Mouse (Mus musculus): ENCODE measurements around the gene Rfx3. TPM values are rescaled to one million over a fixed set of nuclear protein-coding genes. Genes with fewer than 3 reads are reported as not detected.

Rfx3 gene
- polyA plus RNA-seq, 1 experiment from 2014 or later, result 4.1 TPM

- Histone ChIP-seq H3K9ac (replicated peaks; ENCODE audit: low read depth) (no peak overlapping the region), H3K4me1 (ENCODE audit: insufficient read depth, low read depth, low read length) (no peaks in the 10 kb centered on the region), H3K27ac (ENCODE audit: low read length) (no peak overlapping the region), H3K27me3 (replicated peaks; ENCODE audit: insufficient read depth, low read length) (no peaks in the 10 kb centered on the region), H3K9me3 (ENCODE audit: low read length) (no peaks in the 10 kb centered on the region), H3K36me3 (ENCODE audit: insufficient read depth, low read length) (no peaks in the 10 kb centered on the region), H3K4me2 (replicated peaks; ENCODE audit: low read depth, low read length) (no peak overlapping the region), H3K4me3 (ENCODE audit: low read depth, low read length) (no peak overlapping the region)
- ATAC-seq, result peak; percentile 19; the same call in 1 of the 2 replicates
- peak; percentile 33 for DNase-seq (ENCODE audit: low spot score)
- 0 out of 2 replicates have a peak, but pooled peaks have one; percentile 11 for TF ChIP-seq EP300 (IDR thresholded peaks at IDR 0.05)
- TF ChIP-seq CTCF (IDR thresholded peaks at IDR 0.05), result no peak
- 69% methylated on average over 8 of the region's 8 CpGs for WGBS
Measured at GRCm38 (mm10) chr19:27770716-27771265, 240.2 kb downstream of the Rfx3 start.

DNA sequence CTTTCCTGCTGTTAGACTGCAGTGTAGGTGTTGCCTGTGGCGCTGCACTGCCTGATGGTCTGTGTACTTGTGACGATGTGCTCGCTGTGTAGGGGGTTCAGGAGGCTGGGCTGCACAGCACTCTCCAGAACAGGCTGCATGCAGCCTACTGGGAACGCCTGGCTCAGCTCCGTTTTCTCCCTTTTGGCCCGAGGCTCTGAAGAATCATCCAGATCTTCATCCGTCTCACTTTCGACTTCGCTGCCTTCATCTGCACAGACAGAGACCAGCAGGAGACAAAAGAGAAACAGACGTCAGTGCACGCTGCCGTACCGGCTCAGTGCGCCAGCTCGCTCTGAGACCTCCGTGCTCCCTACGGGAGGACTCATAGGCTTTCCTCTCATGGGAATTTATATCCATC is 242.5 kb downstream of the Rfx3 start:
- Histone ChIP-seq H3K9ac (replicated peaks; ENCODE audit: low read depth) (no peak overlapping the region), H3K27me3 (replicated peaks; ENCODE audit: insufficient read depth, low read length) (no peaks in the 10 kb centered on the region), H3K4me1 (ENCODE audit: insufficient read depth, low read depth, low read length) (no peaks in the 10 kb centered on the region), H3K4me2 (replicated peaks; ENCODE audit: low read depth, low read length) (no peak overlapping the region), H3K36me3 (ENCODE audit: insufficient read depth, low read length) (no peaks in the 10 kb centered on the region), H3K27ac (ENCODE audit: low read length) (no peak overlapping the region), H3K9me3 (ENCODE audit: low read length) (no peaks in the 10 kb centered on the region), H3K4me3 (ENCODE audit: low read depth, low read length) (no peak overlapping the region)
- WGBS, result 85% methylated on average over 17 of the region's 17 CpGs
- TF ChIP-seq EP300 (IDR thresholded peaks at IDR 0.05), result no peak
- no peak for TF ChIP-seq CTCF (IDR thresholded peaks at IDR 0.05)
- DNase-seq (ENCODE audit: low spot score) (no peak), ATAC-seq (no peak)

DNA sequence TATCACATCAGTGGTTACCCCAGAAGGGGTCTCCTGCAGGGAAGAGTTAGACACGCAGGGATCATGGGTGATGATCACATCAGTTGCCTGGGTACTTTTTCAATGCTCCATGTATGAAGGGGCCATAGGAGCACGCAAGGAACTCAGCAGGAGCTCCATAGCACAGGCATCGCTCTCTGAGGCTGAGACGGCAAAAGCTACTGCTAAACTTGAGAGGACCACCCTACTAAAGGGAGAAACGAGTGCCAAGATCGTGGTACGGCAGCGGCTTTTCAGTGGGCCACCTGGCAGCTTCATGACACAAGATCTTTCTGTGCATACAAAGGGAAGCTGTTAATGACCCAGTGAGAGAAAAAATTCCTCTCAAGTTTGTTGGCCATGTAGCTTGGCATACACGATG is 250.7 kb downstream of the Rfx3 start:
- TF ChIP-seq EP300 (IDR thresholded peaks at IDR 0.05), result no peak
- TF ChIP-seq CTCF (IDR thresholded peaks at IDR 0.05), result no peak
- H3K9me3 ChIP-seq (ENCODE audit: low read length), result no peaks in the 10 kb centered on the region
- H3K4me2 ChIP-seq (replicated peaks; ENCODE audit: low read depth, low read length), result no peak overlapping the region
- H3K27me3 ChIP-seq (replicated peaks; ENCODE audit: insufficient read depth, low read length), result no peaks in the 10 kb centered on the region
- H3K4me3 ChIP-seq (ENCODE audit: low read depth, low read length), result no peak overlapping the region
- no peak overlapping the region for H3K27ac ChIP-seq (ENCODE audit: low read length)
- no peaks in the 10 kb centered on the region for H3K36me3 ChIP-seq (ENCODE audit: insufficient read depth, low read length)
- no peaks in the 10 kb centered on the region for H3K4me1 ChIP-seq (ENCODE audit: insufficient read depth, low read depth, low read length)
- WGBS, result 86% methylated on average over 9 of the region's 9 CpGs
- no peak overlapping the region for H3K9ac ChIP-seq (replicated peaks; ENCODE audit: low read depth)
- ATAC-seq, result no peak
- DNase-seq (ENCODE audit: low spot score), result no peak

DNA sequence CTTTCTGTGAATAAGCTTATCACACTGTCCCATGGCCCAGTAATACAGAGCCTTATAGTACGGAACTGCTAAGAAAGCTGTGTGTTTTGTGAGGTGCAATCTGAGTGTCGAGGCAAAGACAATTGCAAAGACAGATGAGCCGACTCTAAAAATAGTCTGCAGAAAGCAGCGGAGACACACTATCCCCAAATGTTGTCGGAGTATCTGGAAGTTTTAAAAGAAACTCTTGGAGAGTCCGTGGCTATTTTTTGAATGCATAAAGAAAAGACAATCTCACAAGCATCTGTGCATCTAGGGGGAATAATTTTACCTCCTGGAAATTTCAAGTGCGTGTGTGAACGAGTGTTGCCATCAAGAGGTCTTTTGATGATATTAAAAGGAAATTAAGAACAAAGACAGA is 251.6 kb downstream of the Rfx3 start:
- Histone ChIP-seq H3K27me3 (replicated peaks; ENCODE audit: insufficient read depth, low read length) (no peaks in the 10 kb centered on the region), H3K9me3 (ENCODE audit: low read length) (no peaks in the 10 kb centered on the region), H3K4me2 (replicated peaks; ENCODE audit: low read depth, low read length) (no peak overlapping the region), H3K27ac (ENCODE audit: low read length) (no peak overlapping the region), H3K4me1 (ENCODE audit: insufficient read depth, low read depth, low read length) (no peaks in the 10 kb centered on the region), H3K9ac (replicated peaks; ENCODE audit: low read depth) (no peak overlapping the region), H3K36me3 (ENCODE audit: insufficient read depth, low read length) (no peaks in the 10 kb centered on the region), H3K4me3 (ENCODE audit: low read depth, low read length) (no peak overlapping the region)
- TF ChIP-seq CTCF (IDR thresholded peaks at IDR 0.05) (no peak), EP300 (IDR thresholded peaks at IDR 0.05) (no peak)
- ATAC-seq (no peak), DNase-seq (ENCODE audit: low spot score) (no peak)
- WGBS, result 75% methylated on average over 8 of the region's 8 CpGs

DNA sequence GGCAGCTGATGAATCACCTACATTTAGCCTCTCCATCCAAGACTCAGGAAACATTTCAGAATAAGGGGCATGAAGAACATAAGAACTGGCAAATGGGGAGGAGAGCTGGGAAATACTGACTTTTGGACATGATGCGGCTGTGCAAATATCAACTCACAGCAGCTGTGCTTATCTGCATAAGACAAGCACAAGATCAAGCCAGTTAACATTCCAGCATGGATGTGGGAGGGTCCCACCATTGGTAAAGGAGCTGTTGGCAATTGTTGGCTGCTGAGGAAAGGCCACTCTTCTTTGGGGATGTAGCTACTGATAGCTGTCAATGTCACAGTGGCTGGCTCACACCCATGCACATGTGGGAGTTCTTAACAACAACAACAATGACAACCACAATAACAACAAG is 263.7 kb downstream of the Rfx3 start:
- H3K4me1 ChIP-seq (ENCODE audit: insufficient read depth, low read depth, low read length), result no peaks in the 10 kb centered on the region
- no peaks in the 10 kb centered on the region for H3K27me3 ChIP-seq (replicated peaks; ENCODE audit: insufficient read depth, low read length)
- H3K9ac ChIP-seq (replicated peaks; ENCODE audit: low read depth), result no peak overlapping the region
- H3K9me3 ChIP-seq (ENCODE audit: low read length), result no peaks in the 10 kb centered on the region
- ATAC-seq (no peak), DNase-seq (ENCODE audit: low spot score) (no peak)
- 73% methylated on average over 1 of the region's 1 CpGs for WGBS
- no peaks in the 10 kb centered on the region for H3K36me3 ChIP-seq (ENCODE audit: insufficient read depth, low read length)
- no peak for TF ChIP-seq CTCF (IDR thresholded peaks at IDR 0.05)
- TF ChIP-seq EP300 (IDR thresholded peaks at IDR 0.05), result no peak
- H3K4me2 ChIP-seq (replicated peaks; ENCODE audit: low read depth, low read length), result no peak overlapping the region
- no peak overlapping the region for H3K4me3 ChIP-seq (ENCODE audit: low read depth, low read length)
- H3K27ac ChIP-seq (ENCODE audit: low read length), result no peak overlapping the region

DNA sequence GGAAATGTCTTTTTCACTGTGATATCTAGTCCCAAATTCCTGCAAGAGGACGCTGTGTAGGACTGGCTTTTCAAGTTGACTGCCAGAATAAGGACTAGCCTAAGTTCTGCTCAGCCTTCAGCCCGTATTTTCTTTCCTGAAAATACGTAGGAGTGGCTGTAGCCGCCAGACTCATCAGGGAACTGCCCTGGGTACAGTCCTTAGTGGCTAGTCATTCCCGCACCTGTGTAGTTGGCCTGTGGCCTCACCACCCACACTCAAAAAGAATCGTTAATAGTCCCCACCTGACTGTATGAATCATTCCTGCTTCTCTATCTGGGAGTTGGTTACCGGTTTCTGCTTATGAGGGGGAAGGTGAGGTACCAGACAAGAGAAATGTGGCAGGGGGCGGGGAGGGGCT is 272.1 kb downstream of the Rfx3 start:
- no peaks in the 10 kb centered on the region for H3K4me1 ChIP-seq (ENCODE audit: insufficient read depth, low read depth, low read length)
- no peak overlapping the region for H3K4me3 ChIP-seq (ENCODE audit: low read depth, low read length)
- ATAC-seq (no peak), DNase-seq (ENCODE audit: low spot score) (no peak)
- TF ChIP-seq CTCF (IDR thresholded peaks at IDR 0.05), result no peak
- no peaks in the 10 kb centered on the region for H3K27me3 ChIP-seq (replicated peaks; ENCODE audit: insufficient read depth, low read length)
- H3K36me3 ChIP-seq (ENCODE audit: insufficient read depth, low read length), result no peaks in the 10 kb centered on the region
- no peak overlapping the region for H3K4me2 ChIP-seq (replicated peaks; ENCODE audit: low read depth, low read length)
- no peaks in the 10 kb centered on the region for H3K9me3 ChIP-seq (ENCODE audit: low read length)
- no peak overlapping the region for H3K9ac ChIP-seq (replicated peaks; ENCODE audit: low read depth)
- H3K27ac ChIP-seq (ENCODE audit: low read length), result no peak overlapping the region
- WGBS, result 65% methylated on average over 8 of the region's 8 CpGs

DNA sequence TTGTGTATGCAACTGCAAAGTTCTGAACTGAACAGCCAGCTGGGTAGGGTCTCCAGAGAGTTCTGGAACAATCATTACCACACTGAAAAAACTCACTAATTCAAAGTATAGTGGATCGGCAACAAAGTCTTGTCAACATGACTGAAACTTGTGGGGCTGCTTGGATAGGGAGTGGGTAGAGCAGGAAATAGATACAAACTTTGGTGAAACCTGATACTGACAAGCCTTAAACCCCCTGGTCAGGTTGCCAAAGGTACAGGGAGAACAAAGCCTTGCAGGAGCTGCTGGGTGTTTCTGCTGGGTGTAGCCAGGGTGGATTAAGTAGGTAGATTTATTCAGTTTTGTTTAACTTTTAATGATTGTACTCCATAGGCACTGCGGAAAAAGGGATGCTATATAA is 274.4 kb downstream of the Rfx3 start:
- DNase-seq (ENCODE audit: low spot score) (no peak), ATAC-seq (no peak)
- TF ChIP-seq CTCF (IDR thresholded peaks at IDR 0.05), result no peak
- no peak for TF ChIP-seq EP300 (IDR thresholded peaks at IDR 0.05)
- H3K4me3 ChIP-seq (ENCODE audit: low read depth, low read length), result no peak overlapping the region
- H3K36me3 ChIP-seq (ENCODE audit: insufficient read depth, low read length), result no peaks in the 10 kb centered on the region
- 58% methylated on average over 2 of the region's 2 CpGs for WGBS
- no peaks in the 10 kb centered on the region for H3K27me3 ChIP-seq (replicated peaks; ENCODE audit: insufficient read depth, low read length)
- no peak overlapping the region for H3K27ac ChIP-seq (ENCODE audit: low read length)
- H3K4me2 ChIP-seq (replicated peaks; ENCODE audit: low read depth, low read length), result no peak overlapping the region
- no peaks in the 10 kb centered on the region for H3K4me1 ChIP-seq (ENCODE audit: insufficient read depth, low read depth, low read length)
- no peak overlapping the region for H3K9ac ChIP-seq (replicated peaks; ENCODE audit: low read depth)
- no peaks in the 10 kb centered on the region for H3K9me3 ChIP-seq (ENCODE audit: low read length)

Measured in lung, postnatal 0 days (tissue).